Mouse (Mus musculus) MEL (cell line): ENCODE data around the gene Cttnbp2. TPM values are rescaled to one million over a fixed set of nuclear protein-coding genes. Genes with fewer than 3 reads are reported as not detected.

ENCODE experiments used
- DNase-seq: peaks from one replicate; pipeline ENCODE4 v3.0.0; 2011; ENCODE audit warnings: low read depth, low spot score
- H3K27ac ChIP-seq: 2 replicates; pipeline ENCODE4 v1.5.1; 2012; ENCODE audit warnings: low read depth, mild to moderate bottlenecking, control low read depth, low read length, moderate library complexity; ENCODE audit not compliant: control insufficient read depth
- H3K27me3 ChIP-seq, 2 experiments: fragments of 150-350 bp in 1 of 2; sonication (generic) in 1 of 2; 2 replicates each; pipeline ENCODE4 v1.6.1; 2012; ENCODE audit warnings: low read length in 2 of 2, mild to moderate bottlenecking in 2 of 2, improper control_type of control experiment in 1 of 2, moderate library complexity in 1 of 2; ENCODE audit not compliant: insufficient read depth in 2 of 2, control insufficient read depth in 1 of 2
- H3K36me3 ChIP-seq, 2 experiments: 2 replicates each; pipeline ENCODE4 v1.6.1; 2012 to 2014; ENCODE audit warnings: low read length in 2 of 2, improper control_type of control experiment in 1 of 2, inconsistent platforms in 1 of 2, mild to moderate bottlenecking in 1 of 2; ENCODE audit not compliant: insufficient read depth in 2 of 2, control insufficient read depth in 1 of 2
- H3K4me1 ChIP-seq, 2 experiments: fragments of 150-350 bp in 1 of 2; sonication (generic) in 1 of 2; 2 replicates each; pipeline ENCODE4 v1.6.1; 2012; ENCODE audit warnings: low read length in 2 of 2, improper control_type of control experiment in 1 of 2, mild to moderate bottlenecking in 1 of 2; ENCODE audit not compliant: insufficient read depth in 2 of 2, control insufficient read depth in 1 of 2
- H3K4me3 ChIP-seq, 2 experiments: fragments of 150-350 bp in 1 of 2; sonication (generic) in 1 of 2; 2 replicates each; pipeline ENCODE4 v1.5.1; 2012; ENCODE audit warnings: low read depth in 2 of 2, low read length in 2 of 2, mild to moderate bottlenecking in 2 of 2, moderate library complexity in 2 of 2, control low read depth in 1 of 2, improper control_type of control experiment in 1 of 2; ENCODE audit not compliant: control insufficient read depth in 1 of 2, insufficient read depth in 1 of 2
- H3K79me2 ChIP-seq: 2 replicates; pipeline ENCODE4 v1.6.1; 2012; ENCODE audit warnings: mild to moderate bottlenecking, low read length, moderate library complexity; ENCODE audit not compliant: control insufficient read depth, poor library complexity, insufficient read depth
- H3K9ac ChIP-seq: 2 replicates; pipeline ENCODE4 v1.6.1; 2012; ENCODE audit warnings: low read depth, mild to moderate bottlenecking, control low read depth, low read length, moderate library complexity; ENCODE audit not compliant: control insufficient read depth, poor library complexity, severe bottlenecking
- H3K9me3 ChIP-seq: fragments of 150-350 bp; sonication (generic); replicated peaks from 2 replicates; pipeline ENCODE4 v1.6.1; 2012; ENCODE audit warnings: mild to moderate bottlenecking, low read length, improper control_type of control experiment, moderate library complexity; ENCODE audit not compliant: insufficient read depth
- BHLHE40 ChIP-seq: IDR thresholded peaks from 2 replicates; pipeline ENCODE4 v1.6.1; 2012; ENCODE audit warnings: low read depth, mild to moderate bottlenecking, inconsistent platforms, low read length, improper control_type of control experiment, borderline replicate concordance
- E2F4 ChIP-seq: IDR thresholded peaks from 2 replicates; pipeline ENCODE4 v1.6.1; 2011; ENCODE audit warnings: low read depth, low read length, improper control_type of control experiment, borderline replicate concordance
- ELF1 ChIP-seq: IDR thresholded peaks from 2 replicates; pipeline ENCODE4 v1.6.1; 2014; ENCODE audit warnings: low read depth, mild to moderate bottlenecking, inconsistent platforms, low read length, improper control_type of control experiment, moderate library complexity
- EP300 ChIP-seq, 2 experiments: IDR thresholded peaks; 2 replicates each; pipeline ENCODE4 v1.6.1; 2011; ENCODE audit warnings: improper control_type of control experiment in 2 of 2, low read length in 2 of 2, low read depth in 1 of 2, mild to moderate bottlenecking in 1 of 2
- GABPA ChIP-seq: IDR thresholded peaks from 2 replicates; pipeline ENCODE4 v1.6.1; 2012; ENCODE audit warnings: low read depth, mild to moderate bottlenecking, inconsistent platforms, low read length, improper control_type of control experiment, moderate library complexity
- GATA1 ChIP-seq: IDR thresholded peaks from 2 replicates; pipeline ENCODE4 v1.6.1; 2011; ENCODE audit warnings: low read depth, low read length, improper control_type of control experiment
- MAX ChIP-seq: IDR thresholded peaks from 2 replicates; pipeline ENCODE4 v1.6.1; 2011; ENCODE audit warnings: low read length, improper control_type of control experiment
- MEF2A ChIP-seq: IDR thresholded peaks from 2 replicates; pipeline ENCODE4 v1.6.1; 2014; ENCODE audit warnings: low read depth, mild to moderate bottlenecking, inconsistent platforms, low read length, improper control_type of control experiment; ENCODE audit not compliant: poor library complexity, insufficient replicate concordance, severe bottlenecking; ENCODE audit errors: extremely low read depth
- MXI1 ChIP-seq: IDR thresholded peaks from 2 replicates; pipeline ENCODE4 v1.6.1; 2011; ENCODE audit warnings: mild to moderate bottlenecking, low read depth, low read length, improper control_type of control experiment
- NELFE ChIP-seq: IDR thresholded peaks from 2 replicates; pipeline ENCODE4 v1.6.1; 2011; ENCODE audit warnings: low read depth, low read length, improper control_type of control experiment
- NRF1 ChIP-seq: IDR thresholded peaks from 2 replicates; pipeline ENCODE4 v1.6.1; 2014; ENCODE audit warnings: low read depth, mild to moderate bottlenecking, inconsistent platforms, low read length, improper control_type of control experiment, moderate library complexity; ENCODE audit not compliant: poor library complexity, insufficient read depth, severe bottlenecking
- POLR2AphosphoS5 ChIP-seq: IDR thresholded peaks from 2 replicates; pipeline ENCODE4 v1.6.1; 2012; ENCODE audit warnings: low read depth, borderline replicate concordance, mild to moderate bottlenecking, inconsistent platforms, low read length, moderate library complexity, mixed read lengths
- RCOR1 ChIP-seq: IDR thresholded peaks from 2 replicates; pipeline ENCODE4 v1.6.1; 2012; ENCODE audit warnings: low read depth, mild to moderate bottlenecking, inconsistent platforms, low read length, improper control_type of control experiment
- SIN3A ChIP-seq: IDR thresholded peaks from 2 replicates; pipeline ENCODE4 v1.6.1; 2012; ENCODE audit warnings: low read length, improper control_type of control experiment, inconsistent platforms
- TBP ChIP-seq: IDR thresholded peaks from 2 replicates; pipeline ENCODE4 v1.8.0; 2011; ENCODE audit warnings: low read depth, low read length, improper control_type of control experiment
- UBTF ChIP-seq: IDR thresholded peaks from 2 replicates; pipeline ENCODE4 v1.6.1; 2012; ENCODE audit warnings: low read depth, mild to moderate bottlenecking, inconsistent platforms, low read length, improper control_type of control experiment, moderate library complexity, borderline replicate concordance; ENCODE audit not compliant: insufficient read depth
- USF1 ChIP-seq: IDR thresholded peaks from 2 replicates; pipeline ENCODE4 v1.6.1; 2014; ENCODE audit warnings: low read depth, mild to moderate bottlenecking, inconsistent platforms, low read length, improper control_type of control experiment, moderate library complexity
- USF2 ChIP-seq, 2 experiments: IDR thresholded peaks; 2 replicates each; pipeline ENCODE4 v1.6.1; 2011 to 2012; ENCODE audit warnings: improper control_type of control experiment in 2 of 2, low read length in 2 of 2, borderline replicate concordance in 1 of 2, inconsistent platforms in 1 of 2, low read depth in 1 of 2, mild to moderate bottlenecking in 1 of 2; ENCODE audit not compliant: insufficient read depth in 1 of 2
- ZC3H11A ChIP-seq: IDR thresholded peaks from 2 replicates; pipeline ENCODE4 v1.6.1; 2012; ENCODE audit warnings: low read depth, mild to moderate bottlenecking, inconsistent platforms, low read length, improper control_type of control experiment
- ZKSCAN1 ChIP-seq: IDR thresholded peaks from 2 replicates; pipeline ENCODE4 v1.6.1; 2012; ENCODE audit warnings: low read depth, mild to moderate bottlenecking, inconsistent platforms, low read length, improper control_type of control experiment, moderate library complexity
- ZNF384 ChIP-seq: IDR thresholded peaks from 2 replicates; pipeline ENCODE4 v1.6.1; 2012; ENCODE audit warnings: low read depth, mild to moderate bottlenecking, inconsistent platforms, low read length, improper control_type of control experiment
- polyA plus RNA-seq, 2 experiments: library from polyadenylated mRNA; stranded (reverse) in 1 of 2; unstranded in 1 of 2; fragments of >175 nt in 1 of 2; fragments of >200 nt in 1 of 2; gene quantifications; 2 replicates each; pipeline versions ENCODE4 v1.2.1 to v1.2.4; 2012; ENCODE audit warnings: low replicate concordance in 2 of 2, low read depth in 1 of 2; ENCODE audit not compliant: insufficient read length in 2 of 2, insufficient read depth in 1 of 2, missing spikeins in 1 of 2
- total RNA-seq: library from RNA; depleted of rRNA; stranded (reverse); fragments of 300-350 nt; gene quantifications from 2 replicates; pipeline ENCODE4 v1.2.3, GENCODE M21; 2012

Cttnbp2 gene
- total and polyA plus RNA-seq, 3 experiments: 0.77 to 1.2 TPM; not detected in 1

- no peaks in the 10 kb centered on the region for H3K4me1 ChIP-seq
- no peak for TF ChIP-seq E2F4
- no peak for TF ChIP-seq NELFE
- no peak for TF ChIP-seq GATA1
- TF ChIP-seq UBTF: no peak
- no peak for TF ChIP-seq USF2 (IDR thresholded peaks at IDR 0.05; ENCODE audit: borderline replicate concordance in 1 of 2, insufficient read depth in 1 of 2, low read depth in 1 of 2, low read length in 2 of 2)
- no peak for TF ChIP-seq MXI1
- no peak for TF ChIP-seq EP300 (IDR thresholded peaks at IDR 0.05; ENCODE audit: low read depth in 1 of 2, low read length in 2 of 2)
- TF ChIP-seq USF1: no peak
- no peak for TF ChIP-seq NRF1
- TF ChIP-seq SIN3A: no peak
- TF ChIP-seq ZKSCAN1: no peak
- no peak for TF ChIP-seq MEF2A
- no peak for TF ChIP-seq BHLHE40
- TF ChIP-seq TBP: no peak
- no peak for TF ChIP-seq ZC3H11A
- no peaks in the 10 kb centered on the region for H3K36me3 ChIP-seq
- no peaks in the 10 kb centered on the region for H3K9me3 ChIP-seq
- H3K27ac ChIP-seq: no peak overlapping the region
- no peak overlapping the region for H3K9ac ChIP-seq
- no peaks in the 10 kb centered on the region; a peak in 3 of 4 replicates for H3K27me3 ChIP-seq
- H3K79me2 ChIP-seq: no peaks in the 10 kb centered on the region
- DNase-seq: no peak
- no peak overlapping the region for H3K4me3 ChIP-seq
Measured at GRCm38 (mm10) chr6:18477313-18477930, 37.2 kb downstream of the Cttnbp2 start.

GRCm38 (mm10) chr6:18474983-18475382 lies 39.7 kb downstream of the Cttnbp2 start:
- no peaks in the 10 kb centered on the region; a peak in 3 of 4 replicates for H3K27me3 ChIP-seq
- TF ChIP-seq RCOR1: no peak
- no peak for TF ChIP-seq USF1
- TF ChIP-seq POLR2AphosphoS5: no peak
- TF ChIP-seq GABPA: no peak
- no peak for TF ChIP-seq MAX
- no peak for TF ChIP-seq ZNF384
- no peak for TF ChIP-seq GATA1
- TF ChIP-seq MEF2A: no peak
- no peak for TF ChIP-seq ELF1
- no peaks in the 10 kb centered on the region for H3K4me1 ChIP-seq
- DNase-seq: no peak
- H3K27ac ChIP-seq: no peak overlapping the region
- H3K4me3 ChIP-seq: no peak overlapping the region
- H3K79me2 ChIP-seq: no peaks in the 10 kb centered on the region
- no peak overlapping the region for H3K9ac ChIP-seq
- no peaks in the 10 kb centered on the region for H3K36me3 ChIP-seq
- H3K9me3 ChIP-seq: no peaks in the 10 kb centered on the region
